Comparison of ENCODE assay signal across 22 mouse cellular contexts in the genomic region with DNA sequence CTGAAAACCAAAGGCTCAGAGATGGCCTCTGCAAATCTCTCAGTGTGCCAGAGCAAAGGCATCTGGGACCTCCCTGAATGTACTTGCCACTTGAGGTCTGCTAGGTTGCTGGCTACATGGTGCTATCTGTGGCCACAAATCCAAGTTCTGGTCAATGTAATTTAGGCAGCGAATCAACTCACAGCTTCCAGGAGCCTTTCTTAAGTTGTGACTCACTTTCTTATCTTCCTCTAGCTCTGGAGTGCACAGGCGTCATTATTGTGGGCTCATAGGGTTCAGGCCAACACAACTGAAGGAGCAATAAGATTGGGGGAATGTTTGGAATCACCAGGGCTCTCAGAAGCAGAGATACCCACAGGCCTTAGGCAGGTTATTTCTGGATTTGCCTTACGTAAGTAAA.
DNase-seq lines count a peak whose midpoint lies in the region; ATAC-seq lines count a peak whose summit lies in the region.
"Had no signal": no experiment of that assay in that cellular context is flagged by ENCODE, and none has a peak within 500 bp of the region (broad histone marks: within the 10 kb centered on the region; RNA-seq: fewer than 3 reads in every experiment).

No protein-coding gene starts in this region.

- peaks cover 10 to 12% of the 10 kb centered on the region in 2 experiments for H3K4me1 ChIP-seq in heart, embryonic 14.5 days (ENCODE audit: control insufficient read depth in 2 of 2, insufficient read depth in 2 of 2, low read length in 2 of 2)
- H3K4me1 ChIP-seq in heart, embryonic 10.5 days, result 0 out of 2 replicates have a peak, but pooled peaks cover 4% of the 10 kb centered on the region
- H3K4me1 ChIP-seq in heart, embryonic 16.5 days (ENCODE audit: control insufficient read depth, insufficient read depth, low read length), result peaks cover 10% of the 10 kb centered on the region
- H3K4me1 ChIP-seq in forebrain, embryonic 13.5 days, result no peaks in the 10 kb centered on the region
- H3K4me1 ChIP-seq: forebrain, embryonic 10.5 days; hindbrain, embryonic 10.5 days; hindbrain, embryonic 13.5 days; intestine, embryonic 15.5 days; kidney, embryonic 15.5 days had no signal

- no peaks in the 10 kb centered on the region for H3K27me3 ChIP-seq in heart, embryonic 14.5 days (ENCODE audit: control insufficient read depth, insufficient read depth, low read length)
- H3K27me3 ChIP-seq in heart, embryonic 10.5 days (ENCODE audit: insufficient read depth, poor library complexity, severe bottlenecking), result no peaks in the 10 kb centered on the region
- no peaks in the 10 kb centered on the region; the same call in 1 of the 2 replicates for H3K27me3 ChIP-seq in heart, embryonic 16.5 days (ENCODE audit: control insufficient read depth, insufficient read depth, low read length)
- H3K27me3 ChIP-seq in forebrain, embryonic 13.5 days, result no peaks in the 10 kb centered on the region; the same call in 1 of the 2 replicates
- H3K27me3 ChIP-seq: hindbrain, embryonic 13.5 days; intestine, embryonic 15.5 days; kidney, embryonic 15.5 days; Patski had no signal

- no peaks in the 10 kb centered on the region for H3K36me3 ChIP-seq in heart, embryonic 14.5 days (ENCODE audit: control insufficient read depth, insufficient read depth, low read length)
- H3K36me3 ChIP-seq in heart, embryonic 10.5 days, result no peaks in the 10 kb centered on the region
- no peaks in the 10 kb centered on the region for H3K36me3 ChIP-seq in heart, embryonic 16.5 days (ENCODE audit: control insufficient read depth, insufficient read depth)
- H3K36me3 ChIP-seq in forebrain, embryonic 13.5 days (ENCODE audit: poor library complexity, severe bottlenecking), result no peaks in the 10 kb centered on the region
- H3K36me3 ChIP-seq: forebrain, embryonic 10.5 days; hindbrain, embryonic 10.5 days; hindbrain, embryonic 13.5 days; intestine, embryonic 15.5 days; kidney, embryonic 15.5 days had no signal

- no peak overlapping the region for H3K9ac ChIP-seq in heart, embryonic 14.5 days (ENCODE audit: low read length)
- H3K9ac ChIP-seq in heart, embryonic 16.5 days (ENCODE audit: low read length), result no peak overlapping the region
- H3K9ac ChIP-seq in forebrain, embryonic 13.5 days, result no peak overlapping the region
- H3K9ac ChIP-seq: forebrain, postnatal 0 days; hindbrain, embryonic 13.5 days; intestine, embryonic 15.5 days; kidney, embryonic 15.5 days had no signal

- no peak overlapping the region for H3K4me2 ChIP-seq in heart, embryonic 14.5 days (ENCODE audit: low read length)
- H3K4me2 ChIP-seq in heart, embryonic 16.5 days (ENCODE audit: low read depth, low read length), result no peak overlapping the region
- H3K4me2 ChIP-seq in forebrain, embryonic 13.5 days, result no peak overlapping the region
- H3K4me2 ChIP-seq: hindbrain, embryonic 13.5 days; intestine, embryonic 15.5 days; kidney, embryonic 15.5 days had no signal

- H3K27ac ChIP-seq in heart, embryonic 14.5 days (replicated peaks in 1 of 2; ENCODE audit: control insufficient read depth in 1 of 2, insufficient read depth in 1 of 2, low read depth in 2 of 2, low read length in 2 of 2), result 0 out of 4 replicates have a peak overlapping the region, but pooled peaks of 1 of the 2 experiments have one; percentile 7
- H3K27ac ChIP-seq in heart, embryonic 10.5 days, result no peak overlapping the region
- H3K27ac ChIP-seq in heart, embryonic 16.5 days (ENCODE audit: low read length), result no peak overlapping the region
- H3K27ac ChIP-seq in forebrain, embryonic 13.5 days, result no peak overlapping the region
- H3K27ac ChIP-seq: forebrain, embryonic 10.5 days; gastrocnemius, adult 2 months; heart, adult 2 months; hindbrain, embryonic 10.5 days; hindbrain, embryonic 13.5 days; intestine, embryonic 15.5 days; kidney, embryonic 15.5 days had no signal

- DNase-seq in heart, adult 9 months (ENCODE audit: low spot score in 2 of 2), result peak; percentile 6 to 13
- DNase-seq in heart, postnatal 4 days, result no peak
- DNase-seq in heart, embryonic 10.5 days (ENCODE audit: low spot score), result no peak
- DNase-seq: adrenal gland, postnatal 10 days; adrenal gland, postnatal 36 days; cerebellum, adult 18-20 months; forebrain, postnatal 0 days; gastrocnemius, adult 2 months; gastrocnemius, postnatal 14 days; kidney, adult 11 months; kidney, adult 8-10 months had no signal

- peak; percentile 64; the same call in 1 of the 2 replicates for ATAC-seq in heart, embryonic 14.5 days (ENCODE audit: insufficient number of reproducible peaks, insufficient read depth, low FRiP score, low read depth)
- ATAC-seq in heart, embryonic 16.5 days (replicated peaks; ENCODE audit: extremely low read depth, insufficient read depth, low FRiP score), result peak; percentile 34; the same call in 1 of the 2 replicates
- no peak for ATAC-seq in forebrain, embryonic 13.5 days
- ATAC-seq: forebrain, postnatal 0 days; hindbrain, embryonic 16.5 days; intestine, embryonic 15.5 days; Patski had no signal

- H3K9me3 ChIP-seq in heart, embryonic 14.5 days (ENCODE audit: control insufficient read depth, low read length), result no peaks in the 10 kb centered on the region
- no peaks in the 10 kb centered on the region for H3K9me3 ChIP-seq in heart, embryonic 10.5 days
- no peaks in the 10 kb centered on the region for H3K9me3 ChIP-seq in heart, embryonic 16.5 days (replicated peaks; ENCODE audit: control insufficient read depth, low read length)
- H3K9me3 ChIP-seq in forebrain, embryonic 13.5 days (replicated peaks), result no peaks in the 10 kb centered on the region
- H3K9me3 ChIP-seq: forebrain, embryonic 10.5 days; hindbrain, embryonic 10.5 days; hindbrain, embryonic 13.5 days; intestine, embryonic 15.5 days; kidney, embryonic 15.5 days had no signal

- WGBS in heart, embryonic 14.5 days, result 19% methylated on average over 3 of the region's 3 CpGs
- 33% methylated on average over 3 of the region's 3 CpGs for WGBS in heart, embryonic 10.5 days
- 34% methylated on average over 3 of the region's 3 CpGs for WGBS in heart, embryonic 16.5 days
- 95% methylated on average over 3 of the region's 3 CpGs for WGBS in forebrain, embryonic 13.5 days

- no peak overlapping the region for H3K4me3 ChIP-seq in heart, embryonic 14.5 days (ENCODE audit: control insufficient read depth in 1 of 2, insufficient read depth in 1 of 2, low read depth in 1 of 2, low read length in 2 of 2)
- H3K4me3 ChIP-seq in heart, embryonic 10.5 days, result no peak overlapping the region
- H3K4me3 ChIP-seq in heart, embryonic 16.5 days (ENCODE audit: low read length), result no peak overlapping the region
- H3K4me3 ChIP-seq in forebrain, embryonic 13.5 days, result no peak overlapping the region
- H3K4me3 ChIP-seq: forebrain, embryonic 10.5 days; gastrocnemius, adult 2 months; heart, adult 2 months; hindbrain, embryonic 10.5 days; hindbrain, embryonic 13.5 days; intestine, embryonic 15.5 days; kidney, embryonic 15.5 days had no signal

Comparison
In these comparisons a context has a peak if more than half of its experiments do, and no peak if none do; other contexts are left out.
1. DNase-seq: peak in heart, adult 9 months (2 of 2); none in heart, postnatal 4 days (single experiment) and heart, embryonic 10.5 days (single experiment).